Mouse (Mus musculus): Measurements from ENCODE around the gene Ppp1r12c. TPM values are rescaled to one million over a fixed set of nuclear protein-coding genes. Genes with fewer than 3 reads are reported as not detected.
A peak's percentile ranks its signal among the peaks of the same experiment; 100 is the strongest.

The Ppp1r12c gene
- total and polyA plus RNA-seq, 2 experiments from 2014 or later: 22.5 to 89.1 TPM

- Histone ChIP-seq H3K4me1 (ENCODE audit: control insufficient read depth, insufficient read depth) (0 out of 2 replicates have a peak, but pooled peaks cover 7% of the 10 kb centered on the region), H3K27me3 (ENCODE audit: control insufficient read depth, insufficient read depth, low read length) (no peaks in the 10 kb centered on the region), H3K4me3 (ENCODE audit: low read depth, low read length) (no peak overlapping the region), H3K27ac (ENCODE audit: low read depth) (no peak overlapping the region), H3K9me3 (replicated peaks; ENCODE audit: control insufficient read depth, low read length) (no peaks in the 10 kb centered on the region), H3K9ac (replicated peaks; ENCODE audit: low read depth, low read length) (no peak overlapping the region), H3K36me3 (replicated peaks; ENCODE audit: control insufficient read depth, insufficient read depth, low read length) (0 out of 2 replicates have a peak, but pooled peaks cover under 1% of the 10 kb centered on the region), H3K4me2 (ENCODE audit: low read depth, low read length) (no peak overlapping the region)
- TF ChIP-seq EP300 (IDR thresholded peaks at IDR 0.05; ENCODE audit: low read depth) (no peak), CTCF (IDR thresholded peaks at IDR 0.05; ENCODE audit: low read depth) (no peak)
- 20% methylated on average over 2 of the region's 2 CpGs for whole genome bisulfite sequencing
- DNase-seq (ENCODE audit: low spot score) (no peak), ATAC-seq (ENCODE audit: insufficient read depth, low read depth) (no peak)
Measured at GRCm38 (mm10) chr7:4449211-4449610, 52.3 kb downstream of the Ppp1r12c start.

GRCm38 (mm10) chr7:4448439-4448838 lies 53.0 kb downstream of the Ppp1r12c start:
- Histone ChIP-seq H3K4me3 (ENCODE audit: low read depth, low read length) (no peak overlapping the region), H3K4me1 (ENCODE audit: control insufficient read depth, insufficient read depth) (0 out of 2 replicates have a peak, but pooled peaks cover 7% of the 10 kb centered on the region), H3K9ac (replicated peaks; ENCODE audit: low read depth, low read length) (no peak overlapping the region), H3K27ac (ENCODE audit: low read depth) (no peak overlapping the region), H3K9me3 (replicated peaks; ENCODE audit: control insufficient read depth, low read length) (no peaks in the 10 kb centered on the region), H3K27me3 (ENCODE audit: control insufficient read depth, insufficient read depth, low read length) (no peaks in the 10 kb centered on the region), H3K4me2 (ENCODE audit: low read depth, low read length) (no peak overlapping the region), H3K36me3 (replicated peaks; ENCODE audit: control insufficient read depth, insufficient read depth, low read length) (peaks cover 8% of the 10 kb centered on the region)
- WGBS: 81% methylated on average over 3 of the region's 3 CpGs
- DNase-seq (ENCODE audit: low spot score) (no peak), ATAC-seq (ENCODE audit: insufficient read depth, low read depth) (no peak)
- TF ChIP-seq EP300 (IDR thresholded peaks at IDR 0.05; ENCODE audit: low read depth) (no peak), CTCF (IDR thresholded peaks at IDR 0.05; ENCODE audit: low read depth) (no peak)

- TF ChIP-seq EP300 (IDR thresholded peaks at IDR 0.05; ENCODE audit: low read depth) (no peak), CTCF (IDR thresholded peaks at IDR 0.05; ENCODE audit: low read depth) (no peak)
- no peak overlapping the region for H3K9ac ChIP-seq (replicated peaks; ENCODE audit: low read depth, low read length)
- H3K9me3 ChIP-seq (replicated peaks; ENCODE audit: control insufficient read depth, low read length): no peaks in the 10 kb centered on the region
- DNase-seq (ENCODE audit: low spot score) (no peak), ATAC-seq (ENCODE audit: insufficient read depth, low read depth) (no peak)
- WGBS: 0% methylated on average over 1 of the region's 1 CpGs
- H3K4me1 ChIP-seq (ENCODE audit: control insufficient read depth, insufficient read depth): 0 out of 2 replicates have a peak, but pooled peaks cover 7% of the 10 kb centered on the region
- H3K4me2 ChIP-seq (ENCODE audit: low read depth, low read length): no peak overlapping the region
- no peaks in the 10 kb centered on the region for H3K27me3 ChIP-seq (ENCODE audit: control insufficient read depth, insufficient read depth, low read length)
- H3K36me3 ChIP-seq (replicated peaks; ENCODE audit: control insufficient read depth, insufficient read depth, low read length): peaks cover 21% of the 10 kb centered on the region
- H3K27ac ChIP-seq (ENCODE audit: low read depth): no peak overlapping the region
- no peak overlapping the region for H3K4me3 ChIP-seq (ENCODE audit: low read depth, low read length)
Measured at GRCm38 (mm10) chr7:4447138-4447537, 54.3 kb downstream of the Ppp1r12c start.

GRCm38 (mm10) chr7:4445216-4445791 lies 56.2 kb downstream of the Ppp1r12c start, which contains the start of gene Rdh13:
Rdh13 (minus strand) TSS chr7:4445649.
- Histone ChIP-seq H3K36me3 (replicated peaks; ENCODE audit: control insufficient read depth, insufficient read depth, low read length) (peaks cover 39% of the 10 kb centered on the region), H3K4me3 (ENCODE audit: low read depth, low read length) (peak within 1 kb of the TSS; percentile 87), H3K9ac (replicated peaks; ENCODE audit: low read depth, low read length) (peak within 1 kb of the TSS; percentile 71), H3K27ac (ENCODE audit: low read depth) (peak within 1 kb of the TSS; percentile 94), H3K4me2 (ENCODE audit: low read depth, low read length) (peak within 1 kb of the TSS; percentile 56), H3K9me3 (replicated peaks; ENCODE audit: control insufficient read depth, low read length) (no peaks in the 10 kb centered on the region), H3K4me1 (ENCODE audit: control insufficient read depth, insufficient read depth) (0 out of 2 replicates have a peak, but pooled peaks cover 7% of the 10 kb centered on the region), H3K27me3 (ENCODE audit: control insufficient read depth, insufficient read depth, low read length) (no peaks in the 10 kb centered on the region)
- 0% methylated on average over 35 of the region's 35 CpGs for WGBS
- TF ChIP-seq EP300 (IDR thresholded peaks at IDR 0.05; ENCODE audit: low read depth) (no peak), CTCF (IDR thresholded peaks at IDR 0.05; ENCODE audit: low read depth) (peak; percentile 1; the same call in 1 of the 2 replicates)
- ATAC-seq (ENCODE audit: insufficient read depth, low read depth) (peak; percentile 95), DNase-seq (ENCODE audit: low spot score) (peak; percentile 95)

- H3K4me2 ChIP-seq (ENCODE audit: low read depth, low read length): no peak overlapping the region
- TF ChIP-seq EP300 (IDR thresholded peaks at IDR 0.05; ENCODE audit: low read depth) (no peak), CTCF (IDR thresholded peaks at IDR 0.05; ENCODE audit: low read depth) (no peak)
- no peak for ATAC-seq (ENCODE audit: insufficient read depth, low read depth)
- H3K4me1 ChIP-seq (ENCODE audit: control insufficient read depth, insufficient read depth): 0 out of 2 replicates have a peak, but pooled peaks cover 7% of the 10 kb centered on the region
- DNase-seq (ENCODE audit: low spot score): no peak
- no peaks in the 10 kb centered on the region for H3K9me3 ChIP-seq (replicated peaks; ENCODE audit: control insufficient read depth, low read length)
- peaks cover 80% of the 10 kb centered on the region for H3K36me3 ChIP-seq (replicated peaks; ENCODE audit: control insufficient read depth, insufficient read depth, low read length)
- no peak overlapping the region for H3K9ac ChIP-seq (replicated peaks; ENCODE audit: low read depth, low read length)
- H3K4me3 ChIP-seq (ENCODE audit: low read depth, low read length): no peak overlapping the region
- 85% methylated on average over 10 of the region's 10 CpGs for WGBS
- no peak overlapping the region for H3K27ac ChIP-seq (ENCODE audit: low read depth)
- no peaks in the 10 kb centered on the region for H3K27me3 ChIP-seq (ENCODE audit: control insufficient read depth, insufficient read depth, low read length)
Measured at GRCm38 (mm10) chr7:4440549-4440948, 60.9 kb downstream of the Ppp1r12c start.
